8 mouse cellular contexts compared by ENCODE assay signal in the genomic region with DNA sequence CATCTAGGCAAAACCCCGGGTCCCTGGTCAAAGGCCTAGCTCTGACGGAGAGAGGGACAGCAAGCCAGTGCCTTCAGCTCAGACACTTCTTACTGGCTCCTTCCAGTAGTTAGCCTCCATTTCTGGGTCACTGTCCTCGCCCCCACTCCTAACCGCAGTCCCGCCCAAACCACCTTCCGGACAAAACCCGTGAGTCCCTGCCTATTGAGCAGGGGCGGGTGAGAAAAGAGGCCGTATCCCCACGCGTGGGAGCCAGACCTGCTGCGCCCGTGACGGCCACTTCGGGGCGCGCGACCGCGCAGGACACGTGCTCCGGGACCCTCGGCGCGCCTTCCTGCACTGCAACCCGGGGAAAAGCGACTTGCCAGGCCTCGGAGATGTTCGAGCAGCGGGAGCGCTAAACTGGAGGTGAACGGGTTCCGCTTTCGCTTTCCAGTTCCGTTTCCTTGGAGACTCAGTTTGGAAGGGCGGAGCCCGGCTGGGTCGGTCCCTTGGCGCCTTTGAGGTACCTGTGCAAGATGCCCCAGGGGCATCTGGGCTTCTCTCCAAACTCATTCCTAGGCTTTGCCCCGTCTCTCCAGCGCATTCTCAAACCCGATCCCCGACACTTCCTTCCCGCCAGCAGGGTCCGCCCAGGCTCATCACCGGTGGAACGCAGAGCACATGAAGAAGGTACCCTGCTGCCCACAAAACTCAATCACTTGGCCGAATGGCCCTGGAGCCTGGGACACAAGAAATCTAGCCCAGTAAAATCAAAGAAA. TPM values are rescaled to one million over a fixed set of nuclear protein-coding genes. Genes with fewer than 3 reads are reported as not detected.
A peak's percentile ranks its signal among the peaks of the same experiment; 100 is the strongest.
DNase-seq lines count a peak whose midpoint lies in the region; ATAC-seq lines count a peak whose summit lies in the region.

TSS of gene Rbm43 (minus strand) at position 590 of the 761 bp plus-strand sequence.

- H3K4me3 ChIP-seq in hindbrain, embryonic 11.5 days (ENCODE audit: low read depth, low read length) = peak within 1 kb of the TSS; percentile 41

- peak; percentile 79 for ATAC-seq in hindbrain, embryonic 11.5 days (ENCODE audit: low FRiP score)

- peak; percentile 87 for DNase-seq in R1 (ENCODE audit: low read depth, low spot score)
- DNase-seq in cerebellum, postnatal 14 days = peak; percentile 80 to 87
- DNase-seq in frontal cortex, postnatal 10 days (ENCODE audit: low spot score in 2 of 2) = peak; percentile 54 to 73
- peak; percentile 77 for DNase-seq in hindbrain, embryonic 11.5 days (ENCODE audit: low spot score)
- peak; percentile 68 to 80 for DNase-seq in layer of hippocampus, postnatal 10 days (ENCODE audit: low spot score in 2 of 2)
- peak; percentile 82 for DNase-seq in lung, postnatal 10 days
- DNase-seq in ovary, postnatal 14 days (ENCODE audit: low spot score) = peak; percentile 68
- DNase-seq in thymus, postnatal 14 days = peak; percentile 87

- H3K27me3 ChIP-seq in hindbrain, embryonic 11.5 days (ENCODE audit: control insufficient read depth, insufficient read depth, low read length) = no peaks in the 10 kb centered on the region

- H3K9ac ChIP-seq in hindbrain, embryonic 11.5 days (ENCODE audit: low read depth, low read length) = peak within 1 kb of the TSS; percentile 65

- no peaks in the 10 kb centered on the region for H3K36me3 ChIP-seq in hindbrain, embryonic 11.5 days (ENCODE audit: control insufficient read depth, insufficient read depth, low read length)

- H3K9me3 ChIP-seq in hindbrain, embryonic 11.5 days (ENCODE audit: control insufficient read depth, low read length) = no peaks in the 10 kb centered on the region

- no peaks in the 10 kb centered on the region for H3K4me1 ChIP-seq in hindbrain, embryonic 11.5 days (replicated peaks; ENCODE audit: control insufficient read depth, insufficient read depth, low read length)

- WGBS in hindbrain, embryonic 11.5 days = 1% methylated on average over 48 of the region's 48 CpGs

- H3K27ac ChIP-seq in hindbrain, embryonic 11.5 days (ENCODE audit: low read depth, low read length) = no peak within 1 kb of the TSS

- H3K4me2 ChIP-seq in hindbrain, embryonic 11.5 days (replicated peaks; ENCODE audit: low read depth, low read length) = peak within 1 kb of the TSS; percentile 88

RNA-seq across cellular contexts. Expression of gene Rbm43, which starts in this region (rescaled TPM):
- polyA plus RNA-seq in hindbrain, embryonic 11.5 days (2014; fragmentation: Nextera tagmentation; extraction: Ambion mirVana) = 6.9 and 10.4 TPM in 2 replicates
- total RNA-seq in layer of hippocampus, postnatal 10 days (2021) = 10 to 100 TPM; 20.9 to 21.3 TPM
